Mouse (Mus musculus) liver, embryonic 14.5 days (tissue): ENCODE data around the gene Cacng2. TPM values are rescaled to one million over a fixed set of nuclear protein-coding genes. Genes with fewer than 3 reads are reported as not detected.
A peak's percentile ranks its signal among the peaks of the same experiment; 100 is the strongest.

ENCODE experiments used
- ATAC-seq: fragments of 200-750 bp; cut with Nextera tagmentation; 2 replicates; pipeline ENCODE4 v1.8.0; 2017; ENCODE audit warnings: moderate number of reproducible peaks, mild to moderate bottlenecking, moderate library complexity; ENCODE audit not compliant: insufficient read depth
- DNase-seq, 3 experiments: peaks; one replicate each; pipeline ENCODE4 v3.0.0-alpha.2; 2012 to 2013; ENCODE audit warnings: low read depth in 3 of 3, low spot score in 3 of 3
- H3K27ac ChIP-seq: fragments of 300-500 bp; sonication (generic); 2 replicates; pipeline ENCODE4 v1.5.1; 2014; ENCODE audit warnings: moderate library complexity, mild to moderate bottlenecking, control low read depth, inconsistent platforms
- H3K27me3 ChIP-seq: fragments of 300-500 bp; sonication (generic); 2 replicates; pipeline ENCODE4 v1.6.1; 2014; ENCODE audit warnings: mild to moderate bottlenecking, low read length, moderate library complexity; ENCODE audit not compliant: control insufficient read depth, insufficient read depth
- H3K36me3 ChIP-seq: fragments of 300-500 bp; sonication (generic); replicated peaks from 2 replicates; pipeline ENCODE4 v1.6.1; 2014; ENCODE audit warnings: low read depth; ENCODE audit not compliant: control insufficient read depth, insufficient read depth
- H3K4me1 ChIP-seq, 2 experiments: fragments of 200-500 bp in 1 of 2; fragments of 300-500 bp in 1 of 2; sonication (generic) in 1 of 2; replicated peaks; 2 replicates each; pipeline ENCODE4 v1.6.1; 2012 to 2014; ENCODE audit warnings: antibody characterized with exemption in 1 of 2, inconsistent platforms in 1 of 2, low read length in 1 of 2; ENCODE audit not compliant: control insufficient read depth in 2 of 2, insufficient read depth in 2 of 2
- H3K4me2 ChIP-seq: fragments of 300-500 bp; sonication (generic); 2 replicates; pipeline ENCODE4 v1.6.1; 2014; ENCODE audit warnings: low read depth, mild to moderate bottlenecking, control low read depth, moderate library complexity
- H3K4me3 ChIP-seq, 2 experiments: fragments of 200-500 bp in 1 of 2; fragments of 300-500 bp in 1 of 2; sonication (generic) in 1 of 2; 2 replicates each; pipeline ENCODE4 v1.5.1; 2012 to 2014; ENCODE audit warnings: low read depth in 2 of 2, low read length in 2 of 2, mild to moderate bottlenecking in 2 of 2, control low read depth in 1 of 2, inconsistent platforms in 1 of 2, moderate library complexity in 1 of 2; ENCODE audit not compliant: insufficient read depth in 1 of 2
- H3K9ac ChIP-seq: fragments of 300-500 bp; sonication (generic); replicated peaks from 2 replicates; pipeline ENCODE4 v1.6.1; 2014; ENCODE audit warnings: mild to moderate bottlenecking, control low read depth, moderate library complexity
- H3K9me3 ChIP-seq: fragments of 300-500 bp; sonication (generic); 2 replicates; pipeline ENCODE4 v1.6.1; 2016; ENCODE audit warnings: low read length, mixed read lengths; ENCODE audit not compliant: control insufficient read depth
- CTCF ChIP-seq: IDR thresholded peaks from 2 replicates; pipeline ENCODE4 v1.5.1; 2016; ENCODE audit warnings: antibody characterized with exemption, low read depth, control low read depth
- EP300 ChIP-seq: IDR thresholded peaks from 2 replicates; pipeline ENCODE4 v1.6.1; 2016; ENCODE audit warnings: antibody characterized with exemption, low read depth
- WGBS: fragments of 180-500 bp; shearing (Covaris S2); extraction: QIAGEN DNeasy Blood & Tissue Kit; methylation state at CpG from one replicate; pipeline ENCODE4 v1.1.7; 2014; ENCODE audit not compliant: insufficient replicate concordance; 5-methylcytosine and 5-hydroxymethylcytosine counted together
- polyA plus RNA-seq, 2 experiments: library from polyadenylated mRNA; depleted of rRNA in 1 of 2; stranded (reverse) in 1 of 2; unstranded in 1 of 2; fragments of >200 nt; fragmentation: Nextera tagmentation in 1 of 2; extraction: Ambion mirVana in 1 of 2; gene quantifications; 2 replicates each; pipeline versions ENCODE4 v1.2.1 to v1.2.3; 2012 to 2014

Cacng2 gene
- polyA plus RNA-seq, 2 experiments = not detected

DNA sequence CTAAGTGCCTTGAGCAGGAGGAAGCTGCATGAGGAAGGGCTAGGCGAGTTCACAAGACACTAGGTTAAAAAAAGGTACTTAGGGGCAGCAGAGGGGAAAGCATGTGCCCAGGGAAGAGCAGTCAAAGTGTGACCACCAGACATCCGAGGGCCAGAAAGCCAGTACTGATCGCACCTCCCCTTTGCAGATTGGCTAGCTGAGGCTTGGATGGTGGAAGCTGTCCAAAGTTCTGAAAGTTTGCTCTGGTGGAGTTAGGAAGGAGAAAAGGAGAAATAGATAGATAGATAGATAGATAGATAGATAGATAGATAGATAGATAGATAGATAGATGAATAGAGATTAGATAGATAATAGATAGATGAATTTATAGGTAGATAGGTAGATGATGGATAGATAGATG, 136.4 kb downstream of the Cacng2 start:
- H3K9me3 ChIP-seq = no peaks in the 10 kb centered on the region
- no peak overlapping the region for H3K9ac ChIP-seq
- no peaks in the 10 kb centered on the region for H3K36me3 ChIP-seq
- TF ChIP-seq CTCF (no peak), EP300 (no peak)
- ATAC-seq (no peak), DNase-seq (no peak)
- H3K4me3 ChIP-seq = no peak overlapping the region
- no peak overlapping the region for H3K27ac ChIP-seq
- 21% methylated on average over 3 of the region's 3 CpGs for WGBS
- H3K27me3 ChIP-seq = no peaks in the 10 kb centered on the region; the same call in 1 of the 2 replicates
- no peak overlapping the region for H3K4me2 ChIP-seq
- peaks cover 0 to under 1% of the 10 kb centered on the region in 2 experiments; a peak in 1 of 4 replicates for H3K4me1 ChIP-seq

DNA sequence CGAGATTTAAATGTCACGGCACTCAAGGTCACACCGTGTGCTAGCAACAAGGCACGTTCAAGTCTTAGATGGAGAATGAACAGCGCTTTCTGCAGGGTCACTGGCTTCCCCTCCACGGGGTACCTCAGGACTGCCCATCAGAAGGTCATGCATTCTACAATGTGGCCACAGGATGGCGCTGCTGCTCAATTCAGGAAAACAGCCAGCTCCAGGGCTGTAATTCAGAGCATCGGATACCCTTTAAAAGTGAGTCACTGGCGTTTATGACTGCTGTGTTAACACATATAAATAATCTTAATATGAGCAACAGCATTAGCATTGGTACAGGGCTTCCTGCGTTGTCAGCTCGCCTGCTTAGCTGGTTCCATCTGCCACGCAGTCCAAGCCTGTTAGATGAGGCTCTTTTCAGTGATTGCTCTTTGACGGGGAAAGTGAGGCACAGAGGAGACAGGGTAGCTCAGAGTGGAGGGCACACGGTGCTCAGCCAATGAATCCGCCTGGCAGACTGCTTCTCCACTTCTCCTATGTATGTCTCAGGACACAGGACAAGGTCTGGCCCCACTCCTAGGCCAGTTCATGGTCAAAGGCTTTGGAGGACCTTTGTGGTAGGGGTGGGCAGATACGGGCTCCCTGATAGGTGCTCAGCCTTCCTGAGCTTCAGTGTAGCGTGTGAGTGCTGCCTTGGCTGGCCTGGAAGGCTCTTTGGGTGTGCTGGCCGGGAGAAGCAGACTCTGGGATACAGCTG, 137.5 kb downstream of the Cacng2 start:
- no peaks in the 10 kb centered on the region; the same call in 1 of the 2 replicates for H3K27me3 ChIP-seq
- ATAC-seq (no peak), DNase-seq (no peak)
- no peaks in the 10 kb centered on the region for H3K9me3 ChIP-seq
- H3K4me2 ChIP-seq = no peak overlapping the region
- H3K36me3 ChIP-seq = no peaks in the 10 kb centered on the region
- no peak overlapping the region for H3K4me3 ChIP-seq
- peak; percentile 92 for TF ChIP-seq CTCF
- no peak for TF ChIP-seq EP300
- peaks cover 9 to 10% of the 10 kb centered on the region in 2 experiments for H3K4me1 ChIP-seq
- H3K9ac ChIP-seq = no peak overlapping the region
- 20% methylated on average over 18 of the region's 18 CpGs for WGBS
- no peak overlapping the region for H3K27ac ChIP-seq

DNA sequence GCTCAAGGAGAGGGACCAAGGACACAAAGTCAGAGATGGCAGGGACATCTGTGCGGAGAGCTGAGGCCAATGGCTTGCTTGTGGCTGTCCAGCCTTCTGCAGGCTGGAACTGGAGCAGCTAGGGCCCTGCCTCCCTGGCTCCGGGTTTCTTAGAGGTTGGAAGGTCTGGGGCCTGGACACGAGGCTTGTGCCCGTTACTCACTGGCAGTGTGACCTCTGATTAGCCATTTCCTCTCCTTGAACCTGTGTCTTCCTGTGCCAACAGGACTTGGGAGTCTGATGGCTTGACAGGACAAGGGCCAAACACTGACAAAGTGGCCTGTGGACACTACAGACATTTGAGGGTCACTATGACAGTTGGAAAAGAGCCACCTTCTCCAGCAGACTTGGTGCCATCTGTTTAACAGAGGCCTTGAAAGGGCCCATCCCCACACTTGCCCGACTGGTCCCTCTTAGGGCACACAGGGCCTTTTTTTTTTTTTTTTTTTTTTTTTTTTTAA, 138.6 kb downstream of the Cacng2 start:
- no peak overlapping the region for H3K4me2 ChIP-seq
- no peaks in the 10 kb centered on the region; the same call in 1 of the 2 replicates for H3K27me3 ChIP-seq
- WGBS = 44% methylated on average over 5 of the region's 5 CpGs
- no peak overlapping the region for H3K4me3 ChIP-seq
- DNase-seq = no peak
- no peak overlapping the region for H3K27ac ChIP-seq
- no peaks in the 10 kb centered on the region for H3K36me3 ChIP-seq
- peaks cover 19% of the 10 kb centered on the region in 2 experiments for H3K4me1 ChIP-seq
- H3K9ac ChIP-seq = no peak overlapping the region
- ATAC-seq = no peak
- H3K9me3 ChIP-seq = no peaks in the 10 kb centered on the region
- no peak for TF ChIP-seq CTCF
- no peak for TF ChIP-seq EP300

DNA sequence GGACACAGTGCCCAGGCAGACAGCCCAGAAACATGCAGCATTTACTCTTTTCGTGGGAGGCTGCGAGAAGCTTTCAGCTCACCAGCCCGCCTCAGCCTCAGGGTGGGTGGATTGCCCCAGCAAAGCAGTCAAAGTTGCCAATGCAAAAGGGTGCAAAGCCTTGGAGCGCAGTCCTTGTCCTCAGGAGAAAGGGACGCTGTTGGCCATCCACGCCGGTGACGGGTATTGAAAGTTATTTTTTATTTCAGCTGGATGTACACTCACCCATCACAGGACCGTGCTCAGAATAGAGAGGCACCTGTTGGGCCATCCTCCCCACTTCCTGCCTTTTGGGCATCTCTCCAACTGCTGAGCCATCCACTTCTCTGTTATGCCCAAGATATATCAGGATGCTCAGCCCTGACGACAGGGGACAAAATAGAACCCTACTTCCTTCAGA, 140.4 kb downstream of the Cacng2 start:
- Histone ChIP-seq H3K9ac (no peak overlapping the region), H3K9me3 (no peaks in the 10 kb centered on the region), H3K4me1 (peaks cover 32 to 34% of the 10 kb centered on the region in 2 experiments), H3K36me3 (no peaks in the 10 kb centered on the region), H3K27me3 (no peaks in the 10 kb centered on the region; the same call in 1 of the 2 replicates), H3K27ac (no peak overlapping the region), H3K4me3 (no peak overlapping the region), H3K4me2 (no peak overlapping the region)
- DNase-seq (no peak), ATAC-seq (no peak)
- 77% methylated on average over 10 of the region's 10 CpGs for WGBS
- TF ChIP-seq CTCF = no peak
- no peak for TF ChIP-seq EP300

DNA sequence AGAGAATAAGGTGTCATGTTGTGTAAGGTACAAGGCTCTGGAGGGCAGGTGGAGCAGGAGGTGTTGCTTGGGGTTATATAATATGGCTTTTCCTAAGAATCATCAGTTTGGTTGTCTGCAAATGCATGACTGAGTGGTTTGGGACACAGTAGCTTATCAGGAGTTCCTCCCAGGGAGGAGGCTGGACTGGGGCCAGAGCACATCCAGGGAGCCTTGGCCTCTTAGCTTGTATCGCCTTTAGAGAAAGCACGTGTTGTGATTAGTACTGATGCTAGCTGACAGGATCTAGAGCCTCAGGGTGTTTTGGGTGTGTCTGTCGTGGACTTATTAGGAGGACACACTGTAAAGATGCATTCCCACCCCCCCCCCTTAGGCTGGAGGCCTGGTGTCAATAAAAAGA, 142.2 kb downstream of the Cacng2 start:
- Histone ChIP-seq H3K4me3 (peak overlapping the region in 1 of 2 experiments; percentile 25; a peak in 1 of 4 replicates), H3K27ac (peak overlapping the region; percentile 49), H3K9me3 (no peaks in the 10 kb centered on the region), H3K36me3 (no peaks in the 10 kb centered on the region), H3K4me2 (peak overlapping the region; percentile 45), H3K4me1 (peaks cover 49 to 50% of the 10 kb centered on the region in 2 experiments), H3K9ac (no peak overlapping the region), H3K27me3 (no peaks in the 10 kb centered on the region; the same call in 1 of the 2 replicates)
- ATAC-seq = peak; percentile 57; the same call in 1 of the 2 replicates
- 39% methylated on average over 3 of the region's 3 CpGs for WGBS
- TF ChIP-seq CTCF (no peak), EP300 (no peak)
- no peak for DNase-seq
